Mouse (Mus musculus): ENCODE measurements around the gene Ppp4c.

DNA sequence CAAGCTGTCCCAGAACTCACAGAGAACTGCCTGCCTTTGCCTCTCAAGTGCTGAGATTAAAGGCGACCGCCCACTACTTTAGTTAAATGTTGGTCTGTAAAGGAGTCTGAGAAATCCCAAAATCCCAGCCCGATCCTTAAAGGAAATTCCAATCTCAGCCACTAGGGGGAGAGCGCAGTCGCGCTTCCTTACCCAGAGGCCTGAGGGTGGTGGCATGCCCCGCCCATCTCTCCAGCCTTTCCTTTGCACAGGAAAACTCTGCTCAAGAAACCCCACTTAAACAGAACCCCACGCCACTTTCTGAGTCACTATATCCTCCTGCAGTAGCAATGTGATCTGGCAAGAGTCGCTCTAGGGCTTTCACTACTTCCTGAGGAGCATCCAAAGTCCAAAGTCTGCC lies 37.4 kb downstream of the Ppp4c start:
- TF ChIP-seq CTCF (IDR thresholded peaks at IDR 0.05; ENCODE audit: low read depth, low read length), result peak; percentile 71
- TF ChIP-seq EP300 (IDR thresholded peaks at IDR 0.05; ENCODE audit: insufficient read depth, low read depth, low read length), result no peak

Measured in ES-Bruce4 (cell line).